Mouse (Mus musculus): ENCODE results near the gene Mxd4.

- TF ChIP-seq GATA1 (IDR thresholded peaks at IDR 0.05; ENCODE audit: borderline replicate concordance, low read length) (no peak), FLI1 (IDR thresholded peaks at IDR 0.05; ENCODE audit: low read length) (no peak)
These were observed 19.7 kb downstream of the Mxd4 start for GRCm38 (mm10) chr5:34167857-34168256.
